Mouse (Mus musculus): ENCODE measurements around the gene Gm5800. TPM values are rescaled to one million over a fixed set of nuclear protein-coding genes. Genes with fewer than 3 reads are reported as not detected.

Gene Gm5800
- polyA plus RNA-seq, 1 experiment from 2014 or later: not detected

DNA sequence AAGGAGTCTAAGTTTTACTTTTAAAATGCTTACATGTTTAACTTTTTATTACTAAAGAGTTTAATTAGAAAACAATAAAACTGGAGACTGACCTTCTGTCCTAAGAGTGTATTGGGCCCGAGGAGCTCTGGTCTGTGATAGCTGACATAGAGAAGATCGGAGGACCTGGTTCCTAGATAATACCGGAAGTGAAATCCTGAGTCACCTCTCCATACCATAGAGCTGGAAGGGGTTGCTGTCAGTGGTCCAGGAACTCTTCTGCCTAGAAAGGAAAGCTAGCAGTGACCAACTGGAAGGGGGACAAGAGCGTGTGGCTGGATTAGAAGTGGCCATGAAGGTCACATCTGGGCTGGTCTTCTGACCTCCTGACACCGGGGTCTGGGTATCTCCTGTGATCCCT lies 39.7 kb downstream of the Gm5800 start:
- no peak for ATAC-seq (ENCODE audit: insufficient number of reproducible peaks, insufficient read depth, low FRiP score, low read depth)
- Histone ChIP-seq H3K27me3 (ENCODE audit: control insufficient read depth, insufficient read depth, low read length) (no peaks in the 10 kb centered on the region), H3K4me1 (ENCODE audit: control insufficient read depth in 2 of 2, insufficient read depth in 2 of 2, low read length in 2 of 2) (no peaks in the 10 kb centered on the region), H3K4me3 (ENCODE audit: control insufficient read depth in 1 of 2, insufficient read depth in 1 of 2, low read depth in 1 of 2, low read length in 2 of 2) (no peak overlapping the region), H3K36me3 (ENCODE audit: control insufficient read depth, insufficient read depth, low read length) (no peaks in the 10 kb centered on the region), H3K4me2 (ENCODE audit: low read length) (no peak overlapping the region), H3K9me3 (ENCODE audit: control insufficient read depth, low read length) (no peaks in the 10 kb centered on the region), H3K27ac (replicated peaks in 1 of 2; ENCODE audit: control insufficient read depth in 1 of 2, insufficient read depth in 1 of 2, low read depth in 2 of 2, low read length in 2 of 2) (no peak overlapping the region), H3K9ac (ENCODE audit: low read length) (no peak overlapping the region)
- WGBS: 80% methylated on average over 5 of the region's 5 CpGs

Other genes with a start within 250 kb of the Gm5800 start
- gene Gm5622, start 164.4 kb downstream of the Gm5800 start, polyA plus RNA-seq (2014; fragmentation: Nextera tagmentation; extraction: Ambion mirVana): 0.16 TPM in 1 of 2 replicates, not detected in the other
- gene Gm17175, start 143.1 kb downstream of the Gm5800 start, polyA plus RNA-seq (2014; fragmentation: Nextera tagmentation; extraction: Ambion mirVana): not detected in 2 replicates
- not detected in 2 replicates for gene Gm17174, start 125.0 kb downstream of the Gm5800 start, polyA plus RNA-seq (2014; fragmentation: Nextera tagmentation; extraction: Ambion mirVana)
- not detected in 2 replicates for gene Gm17078, start 105.9 kb downstream of the Gm5800 start, polyA plus RNA-seq (2014; fragmentation: Nextera tagmentation; extraction: Ambion mirVana)
- gene Gm4181, start 81.5 kb downstream of the Gm5800 start, polyA plus RNA-seq (2014; fragmentation: Nextera tagmentation; extraction: Ambion mirVana): not detected in 2 replicates
- gene Gm17079, start 21.7 kb downstream of the Gm5800 start, polyA plus RNA-seq (2014; fragmentation: Nextera tagmentation; extraction: Ambion mirVana): not detected in 2 replicates
- gene Ang4, start 56.4 kb upstream of the Gm5800 start, polyA plus RNA-seq (2014; fragmentation: Nextera tagmentation; extraction: Ambion mirVana): not detected in 2 replicates
- not detected in 2 replicates for gene AY358078, start 82.9 kb upstream of the Gm5800 start, polyA plus RNA-seq (2014; fragmentation: Nextera tagmentation; extraction: Ambion mirVana)
- not detected in 2 replicates for gene Ear6, start 136.5 kb upstream of the Gm5800 start, polyA plus RNA-seq (2014; fragmentation: Nextera tagmentation; extraction: Ambion mirVana)
- gene Mettl17, start 167.7 kb upstream of the Gm5800 start, polyA plus RNA-seq (2014; fragmentation: Nextera tagmentation; extraction: Ambion mirVana): 49.6 and 49.8 TPM in 2 replicates
- gene Slc39a2, start 175.7 kb upstream of the Gm5800 start, polyA plus RNA-seq (2014; fragmentation: Nextera tagmentation; extraction: Ambion mirVana): 0.20 and 0.23 TPM in 2 replicates
- 235 and 269 TPM in 2 replicates for gene Ndrg2, start 197.0 kb upstream of the Gm5800 start, polyA plus RNA-seq (2014; fragmentation: Nextera tagmentation; extraction: Ambion mirVana)
- not detected in 2 replicates for gene Tppp2, start 201.2 kb upstream of the Gm5800 start, polyA plus RNA-seq (2014; fragmentation: Nextera tagmentation; extraction: Ambion mirVana)
- not detected in 2 replicates for gene Rnase13, start 205.6 kb upstream of the Gm5800 start, polyA plus RNA-seq (2014; fragmentation: Nextera tagmentation; extraction: Ambion mirVana)

All from heart, embryonic 14.5 days (tissue).